Mouse (Mus musculus) lung, postnatal 0 days (tissue): ENCODE data around the gene Depdc5.

Experiments used
- CTCF ChIP-seq: IDR thresholded peaks from 2 replicates; pipeline ENCODE4 v1.5.1; 2016; ENCODE audit warnings: antibody characterized with exemption, mild to moderate bottlenecking
- EP300 ChIP-seq: IDR thresholded peaks from 2 replicates; pipeline ENCODE4 v1.6.1; 2016; ENCODE audit warnings: antibody characterized with exemption, mild to moderate bottlenecking, control low read depth

DNA sequence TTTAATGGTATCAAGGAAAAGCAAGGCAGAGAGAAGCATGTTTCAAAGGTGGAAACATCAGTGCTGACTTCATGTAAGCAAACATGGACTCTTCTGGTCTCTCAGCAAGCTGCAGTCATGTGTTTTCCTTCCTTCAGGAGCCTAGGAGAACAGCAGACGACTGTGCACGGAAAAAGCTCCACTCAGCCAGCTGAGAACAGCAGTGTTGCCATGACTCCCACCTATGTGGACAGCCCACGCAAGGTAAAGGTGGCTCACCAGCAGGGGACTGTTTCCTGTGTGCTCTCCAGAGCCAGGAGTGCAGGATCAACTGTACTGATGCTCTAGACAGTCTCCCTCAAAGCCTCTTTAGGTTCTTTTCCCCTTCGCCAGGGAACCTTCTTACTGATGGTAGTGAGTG lies 92.2 kb downstream of the Depdc5 start:
- TF ChIP-seq CTCF (no peak), EP300 (no peak)
